Mouse (Mus musculus): Measurements from ENCODE around the gene Actg2. TPM values are rescaled to one million over a fixed set of nuclear protein-coding genes. Genes with fewer than 3 reads are reported as not detected.

The Actg2 gene
- polyA plus RNA-seq, 1 experiment = 0.97 TPM

DNA sequence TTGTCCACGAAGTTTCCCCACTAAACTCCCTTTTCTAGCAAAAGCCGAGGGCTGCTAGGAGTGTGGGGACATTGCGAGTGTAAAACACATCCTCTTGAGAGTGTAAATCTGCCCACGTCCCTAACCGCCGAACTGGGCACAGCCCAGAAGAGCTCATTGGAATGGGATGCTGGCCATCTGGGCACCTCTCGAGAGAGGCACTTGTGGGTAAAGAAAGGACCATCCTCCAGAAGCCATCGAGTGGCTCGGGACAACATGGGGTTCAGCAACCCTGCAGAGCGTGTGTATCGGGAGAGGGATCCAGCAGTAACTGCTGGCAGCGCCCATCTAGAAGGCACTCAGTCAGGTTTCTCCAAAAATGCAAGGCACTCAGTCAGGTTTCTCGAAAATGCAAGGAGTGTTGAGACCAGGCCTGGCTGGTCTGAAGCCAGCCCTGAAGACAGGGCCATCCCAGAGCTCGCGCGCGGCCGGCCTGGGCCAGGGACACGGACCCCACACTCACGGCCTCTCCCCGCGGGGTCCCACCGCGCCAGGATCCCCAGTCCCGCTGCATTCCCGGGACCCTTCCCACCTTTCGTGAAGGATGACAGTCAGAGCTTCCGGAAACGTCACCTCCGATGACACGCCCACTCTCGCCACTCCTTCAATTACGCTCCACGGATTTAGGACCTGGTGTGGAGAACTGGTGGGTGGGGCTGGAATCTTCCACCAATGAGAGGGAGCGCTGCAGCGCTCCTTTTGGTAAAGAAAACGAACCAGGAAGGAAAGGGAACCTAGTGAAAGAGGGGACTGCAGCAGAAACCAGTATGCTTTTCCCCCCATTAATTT, 36.0 kb upstream of the Actg2 start:
- peak overlapping the region; percentile 93 for H3K4me3 ChIP-seq (replicated peaks; ENCODE audit: insufficient read depth, low read depth, low read length)
- DNase-seq = peak; percentile 88 to 90
- H3K4me1 ChIP-seq (ENCODE audit: control insufficient read depth, insufficient read depth, low read length) = peaks cover 24% of the 10 kb centered on the region
- no peaks in the 10 kb centered on the region for H3K27me3 ChIP-seq (ENCODE audit: control insufficient read depth, insufficient read depth, low read length)
- H3K27ac ChIP-seq (ENCODE audit: insufficient read depth, low read length) = peak overlapping the region; percentile 67
- 3% methylated on average over 37 of the region's 37 CpGs for WGBS
- TF ChIP-seq CTCF (IDR thresholded peaks at IDR 0.05; ENCODE audit: borderline replicate concordance, insufficient read depth, low read depth, low read length) (no peak), POLR2A (IDR thresholded peaks at IDR 0.05; ENCODE audit: borderline replicate concordance, insufficient read depth, low read length) (peak; percentile 51; the same call in 1 of the 2 replicates)

DNA sequence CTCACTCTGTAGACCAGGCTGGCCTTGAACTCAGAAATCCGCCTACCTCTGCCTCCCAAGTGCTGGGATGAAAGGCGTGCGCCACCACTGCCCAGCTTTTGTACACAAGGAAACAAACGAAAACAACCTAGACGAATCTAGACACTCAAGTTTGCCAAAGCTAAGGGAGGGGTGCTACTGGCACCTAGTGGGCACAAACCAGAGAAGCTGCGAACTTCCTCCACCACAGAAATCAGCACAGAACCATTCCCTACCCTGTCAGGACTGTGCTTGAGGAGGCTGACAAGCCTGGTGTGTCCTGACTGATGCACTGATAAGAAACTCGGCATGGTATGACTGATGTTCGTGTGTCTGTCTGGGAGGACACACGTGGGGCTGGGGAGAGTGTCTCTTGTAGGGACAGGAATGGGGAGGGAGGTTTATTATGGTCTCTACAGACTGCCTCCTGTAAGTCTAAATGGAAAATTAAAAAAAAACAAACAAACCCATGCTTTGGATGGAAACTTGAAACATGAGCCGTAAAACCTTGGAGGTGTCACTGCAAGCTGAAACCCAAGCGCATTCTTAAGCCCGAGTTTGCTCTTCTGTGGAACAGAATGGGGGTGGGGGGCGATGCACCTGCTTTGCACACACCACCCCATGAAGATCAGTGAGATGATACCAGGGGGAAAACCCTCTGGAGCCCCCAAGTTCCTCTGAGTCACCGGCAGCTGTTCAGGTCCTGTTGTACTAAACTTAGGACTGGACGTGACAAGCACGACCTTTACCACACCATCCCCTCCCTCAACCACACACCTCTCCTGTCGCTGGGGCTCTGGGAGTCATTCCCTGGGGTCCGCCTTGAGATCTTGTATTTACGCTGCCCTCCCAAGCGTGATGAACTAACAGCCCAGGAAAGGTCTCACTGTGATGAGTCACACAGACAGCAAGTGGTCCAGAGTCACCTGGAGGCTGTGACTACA, 33.1 kb upstream of the Actg2 start:
- peak; percentile 30 to 42 for DNase-seq
- no peak for TF ChIP-seq POLR2A (IDR thresholded peaks at IDR 0.05; ENCODE audit: borderline replicate concordance, insufficient read depth, low read length)
- TF ChIP-seq CTCF (IDR thresholded peaks at IDR 0.05; ENCODE audit: borderline replicate concordance, insufficient read depth, low read depth, low read length) = peak; percentile 72; the same call in 1 of the 2 replicates
- Histone ChIP-seq H3K4me1 (ENCODE audit: control insufficient read depth, insufficient read depth, low read length) (peaks cover 24% of the 10 kb centered on the region), H3K4me3 (replicated peaks; ENCODE audit: insufficient read depth, low read depth, low read length) (no peak overlapping the region), H3K27ac (ENCODE audit: insufficient read depth, low read length) (no peak overlapping the region), H3K27me3 (ENCODE audit: control insufficient read depth, insufficient read depth, low read length) (no peaks in the 10 kb centered on the region)
- 62% methylated on average over 20 of the region's 20 CpGs for WGBS

DNA sequence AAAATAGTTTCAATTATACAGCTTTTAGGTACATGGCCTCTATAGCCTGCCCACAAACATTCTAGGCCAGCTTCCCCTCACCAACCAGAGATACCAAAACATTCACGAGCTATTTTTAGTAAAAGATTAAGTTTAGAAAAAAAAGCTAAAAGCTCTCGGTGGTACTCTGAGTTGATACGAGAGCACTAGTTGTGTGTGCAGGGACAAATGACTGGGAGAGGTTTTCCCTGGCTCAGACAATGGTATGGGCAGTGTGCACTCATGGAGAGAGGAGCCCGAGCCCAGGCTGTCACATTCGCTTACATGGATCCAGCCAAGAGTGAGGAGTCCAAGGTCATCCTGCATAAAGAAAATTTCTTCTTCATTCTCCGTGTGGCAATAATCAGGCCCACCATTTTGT, 19.9 kb upstream of the Actg2 start:
- Histone ChIP-seq H3K4me3 (replicated peaks; ENCODE audit: insufficient read depth, low read depth, low read length) (no peak overlapping the region), H3K4me1 (ENCODE audit: control insufficient read depth, insufficient read depth, low read length) (peaks cover 4% of the 10 kb centered on the region; the same call in 1 of the 2 replicates), H3K27me3 (ENCODE audit: control insufficient read depth, insufficient read depth, low read length) (no peaks in the 10 kb centered on the region), H3K27ac (ENCODE audit: insufficient read depth, low read length) (no peak overlapping the region)
- TF ChIP-seq POLR2A (IDR thresholded peaks at IDR 0.05; ENCODE audit: borderline replicate concordance, insufficient read depth, low read length) = no peak
- no peak for TF ChIP-seq CTCF (IDR thresholded peaks at IDR 0.05; ENCODE audit: borderline replicate concordance, insufficient read depth, low read depth, low read length)
- 86% methylated on average over 6 of the region's 6 CpGs for whole genome bisulfite sequencing
- DNase-seq = no peak

DNA sequence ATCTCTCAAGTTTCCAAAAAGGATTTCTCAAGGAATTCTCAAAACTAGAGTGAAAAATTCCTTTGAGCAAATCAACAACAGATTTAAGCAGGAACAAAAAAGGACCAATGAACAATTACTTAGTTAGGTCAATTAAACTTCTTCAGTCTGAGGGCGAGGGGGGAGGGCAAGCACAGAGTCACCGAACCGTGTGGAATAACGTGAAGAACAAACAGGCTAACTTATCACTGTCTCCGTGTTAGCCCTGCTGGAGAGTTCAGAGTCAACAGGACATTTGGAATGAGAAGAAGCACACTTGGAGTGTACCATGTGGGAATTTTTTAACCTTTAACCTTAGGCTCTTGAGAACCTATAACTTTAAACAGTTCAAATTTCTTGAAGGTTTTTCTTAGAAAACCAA, 12.3 kb upstream of the Actg2 start:
- 50% methylated on average over 5 of the region's 5 CpGs for WGBS

DNA sequence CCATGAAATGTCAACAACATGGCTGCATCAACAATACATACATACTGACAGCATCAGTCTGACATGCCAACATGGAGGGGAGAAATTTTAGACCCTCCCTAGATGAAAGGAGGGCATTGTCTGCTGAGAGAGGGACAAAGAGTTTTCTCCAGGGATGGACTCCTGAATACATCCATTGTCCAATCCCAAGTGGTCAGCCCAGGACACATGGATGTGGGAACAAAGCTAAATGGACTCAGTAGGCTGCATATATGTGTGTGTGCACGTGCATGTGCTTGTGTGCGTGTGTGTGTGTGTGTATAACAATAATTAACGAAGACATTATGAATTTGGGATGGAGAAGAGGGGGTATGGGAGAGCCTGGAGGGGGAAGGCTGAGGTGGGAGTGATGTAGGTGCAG, 9.7 kb upstream of the Actg2 start:
- peaks cover 17% of the 10 kb centered on the region for H3K4me1 ChIP-seq (ENCODE audit: control insufficient read depth, insufficient read depth, low read length)
- no peak overlapping the region for H3K4me3 ChIP-seq (replicated peaks; ENCODE audit: insufficient read depth, low read depth, low read length)
- 78% methylated on average over 3 of the region's 3 CpGs for WGBS
- TF ChIP-seq CTCF (IDR thresholded peaks at IDR 0.05; ENCODE audit: borderline replicate concordance, insufficient read depth, low read depth, low read length) (no peak), POLR2A (IDR thresholded peaks at IDR 0.05; ENCODE audit: borderline replicate concordance, insufficient read depth, low read length) (no peak)
- H3K27ac ChIP-seq (ENCODE audit: insufficient read depth, low read length) = peak overlapping the region; percentile 61; the same call in 1 of the 2 replicates
- DNase-seq = no peak
- H3K27me3 ChIP-seq (ENCODE audit: control insufficient read depth, insufficient read depth, low read length) = no peaks in the 10 kb centered on the region

More for the DNA sequence above, 12.3 kb upstream of the Actg2 start:
- Histone ChIP-seq H3K4me3 (replicated peaks; ENCODE audit: insufficient read depth, low read depth, low read length) (no peak overlapping the region), H3K27ac (ENCODE audit: insufficient read depth, low read length) (no peak overlapping the region), H3K27me3 (ENCODE audit: control insufficient read depth, insufficient read depth, low read length) (no peaks in the 10 kb centered on the region), H3K4me1 (ENCODE audit: control insufficient read depth, insufficient read depth, low read length) (no peaks in the 10 kb centered on the region)
- no peak for DNase-seq
- TF ChIP-seq POLR2A (IDR thresholded peaks at IDR 0.05; ENCODE audit: borderline replicate concordance, insufficient read depth, low read length) = no peak
- TF ChIP-seq CTCF (IDR thresholded peaks at IDR 0.05; ENCODE audit: borderline replicate concordance, insufficient read depth, low read depth, low read length) = no peak

DNA sequence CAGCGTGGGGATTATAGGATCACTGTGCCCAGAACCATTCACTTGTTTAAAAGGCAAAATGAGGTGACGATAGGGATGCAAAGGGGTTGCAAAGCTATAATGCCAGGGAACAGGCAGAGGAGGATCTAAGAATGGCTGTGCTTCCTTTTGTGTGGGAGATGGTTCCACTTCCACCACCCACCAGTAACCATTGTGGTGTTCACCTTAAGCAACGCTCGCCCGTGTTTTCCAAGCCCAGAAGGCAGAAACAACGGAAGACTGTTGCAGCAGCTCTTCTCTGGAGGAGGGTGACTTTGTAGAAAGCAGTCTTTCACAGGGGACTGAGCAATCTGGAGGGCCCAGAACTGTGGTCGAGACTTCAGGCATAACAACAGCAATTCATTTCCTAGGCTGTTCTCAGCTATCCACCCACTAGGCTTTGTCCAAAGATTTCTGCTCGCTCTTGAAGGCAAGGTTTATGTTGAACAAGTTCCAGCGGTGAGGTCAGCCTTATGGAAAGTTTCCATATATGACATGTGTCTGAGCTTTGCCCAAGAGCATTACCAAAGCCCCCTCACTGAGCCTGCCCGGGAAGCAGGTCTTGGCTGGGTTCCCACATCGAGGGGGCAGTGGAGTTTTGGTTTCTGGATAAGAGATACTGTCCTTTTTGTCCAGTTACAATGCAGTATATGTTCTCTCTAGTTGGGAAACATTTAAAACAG, 5.8 kb upstream of the Actg2 start:
- H3K27ac ChIP-seq (ENCODE audit: insufficient read depth, low read length) = peak overlapping the region; percentile 46
- no peaks in the 10 kb centered on the region for H3K27me3 ChIP-seq (ENCODE audit: control insufficient read depth, insufficient read depth, low read length)
- WGBS = 28% methylated on average over 11 of the region's 11 CpGs
- peaks cover 20% of the 10 kb centered on the region for H3K4me1 ChIP-seq (ENCODE audit: control insufficient read depth, insufficient read depth, low read length)
- H3K4me3 ChIP-seq (replicated peaks; ENCODE audit: insufficient read depth, low read depth, low read length) = no peak overlapping the region
- peak; percentile 47 to 67 for DNase-seq
- TF ChIP-seq CTCF (IDR thresholded peaks at IDR 0.05; ENCODE audit: borderline replicate concordance, insufficient read depth, low read depth, low read length) (no peak), POLR2A (IDR thresholded peaks at IDR 0.05; ENCODE audit: borderline replicate concordance, insufficient read depth, low read length) (no peak)

DNA sequence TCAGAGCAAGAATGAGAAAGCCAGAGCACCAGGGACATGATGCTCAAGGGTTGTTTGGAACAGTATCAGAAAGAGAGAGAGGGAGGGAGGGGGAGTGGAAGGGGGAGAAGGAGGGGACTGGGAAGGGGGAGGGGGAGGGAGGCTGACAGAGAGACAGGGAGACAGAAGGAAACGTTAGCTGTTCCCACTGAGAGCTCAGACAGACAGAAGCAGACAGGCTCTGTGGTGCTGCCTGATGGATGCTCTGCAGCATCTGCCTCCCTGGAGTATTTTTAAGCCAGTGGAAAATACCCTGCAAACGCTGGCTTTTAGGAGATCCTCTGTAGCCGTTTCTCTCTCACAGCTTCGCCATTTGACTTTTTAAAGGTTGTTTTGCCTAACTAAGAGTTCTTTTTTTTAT, 4.0 kb upstream of the Actg2 start:
- Histone ChIP-seq H3K27ac (ENCODE audit: insufficient read depth, low read length) (no peak overlapping the region; the same call in 1 of the 2 replicates), H3K4me1 (ENCODE audit: control insufficient read depth, insufficient read depth, low read length) (peaks cover 20% of the 10 kb centered on the region), H3K4me3 (replicated peaks; ENCODE audit: insufficient read depth, low read depth, low read length) (no peak overlapping the region), H3K27me3 (ENCODE audit: control insufficient read depth, insufficient read depth, low read length) (no peaks in the 10 kb centered on the region)
- no peak for TF ChIP-seq CTCF (IDR thresholded peaks at IDR 0.05; ENCODE audit: borderline replicate concordance, insufficient read depth, low read depth, low read length)
- TF ChIP-seq POLR2A (IDR thresholded peaks at IDR 0.05; ENCODE audit: borderline replicate concordance, insufficient read depth, low read length) = no peak
- 37% methylated on average over 4 of the region's 4 CpGs for whole genome bisulfite sequencing
- no peak for DNase-seq
